Mouse (Mus musculus): Measurements from ENCODE around the gene Pim1.

- no peak for TF ChIP-seq CTCF (IDR thresholded peaks at IDR 0.05; ENCODE audit: borderline replicate concordance, insufficient read depth, low read depth, low read length)
- TF ChIP-seq POLR2A (IDR thresholded peaks at IDR 0.05; ENCODE audit: borderline replicate concordance, insufficient read depth, low read length) = no peak
Observed at GRCm38 (mm10) chr17:29456476-29456875, 34.1 kb upstream of the Pim1 start.

All from cerebellum, adult 2 months (tissue).